Mouse (Mus musculus) heart, adult 11 months (tissue): ENCODE measurements around the gene Ern1.
"Not testable (repeated sequence)": the region's sequence is repeated elsewhere in the genome, so short reads cannot be mapped to it uniquely, and the experiment has no call there.

Experiments used
- DNase-seq: peaks from one replicate; pipeline ENCODE4 v3.0.0; 2022

Ern1 gene

DNA sequence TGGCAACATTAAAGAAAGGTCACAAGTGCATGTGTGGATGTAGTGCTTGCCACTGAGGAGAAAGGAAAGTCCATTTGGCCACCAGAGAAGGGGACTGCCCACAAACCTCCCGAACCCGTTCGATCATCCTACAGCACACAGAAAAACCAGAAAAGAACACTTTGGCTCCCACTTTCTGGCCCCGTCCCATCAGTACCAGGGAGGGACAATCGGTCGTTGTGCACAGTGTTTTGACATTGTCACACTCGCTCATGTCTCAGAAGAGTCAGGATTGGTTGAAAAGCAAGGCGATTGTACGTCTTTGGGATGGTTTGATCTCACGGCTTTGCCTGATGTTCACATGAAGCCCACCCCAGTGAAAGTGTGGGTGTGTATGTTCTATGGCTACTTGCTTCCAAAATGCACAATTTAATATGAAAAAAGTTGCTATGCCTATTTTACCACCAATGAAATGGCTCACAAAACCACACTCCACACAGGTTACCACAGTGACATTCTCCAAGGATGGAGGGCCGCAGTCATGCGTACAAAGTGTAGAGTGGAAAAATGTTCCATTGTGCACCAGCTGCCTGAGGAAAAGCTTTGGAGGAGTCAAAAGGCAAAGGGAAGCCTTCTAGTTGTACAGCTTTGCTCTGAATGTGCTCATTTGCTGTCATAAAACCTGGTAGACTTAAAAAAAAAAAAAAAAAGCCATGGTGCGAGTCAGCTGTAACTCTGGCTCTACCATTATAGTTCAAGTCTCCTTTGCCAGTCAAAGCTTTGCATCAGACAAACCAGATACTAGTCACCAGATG, 15.2 kb upstream of the Ern1 start:
- no peak for DNase-seq

DNA sequence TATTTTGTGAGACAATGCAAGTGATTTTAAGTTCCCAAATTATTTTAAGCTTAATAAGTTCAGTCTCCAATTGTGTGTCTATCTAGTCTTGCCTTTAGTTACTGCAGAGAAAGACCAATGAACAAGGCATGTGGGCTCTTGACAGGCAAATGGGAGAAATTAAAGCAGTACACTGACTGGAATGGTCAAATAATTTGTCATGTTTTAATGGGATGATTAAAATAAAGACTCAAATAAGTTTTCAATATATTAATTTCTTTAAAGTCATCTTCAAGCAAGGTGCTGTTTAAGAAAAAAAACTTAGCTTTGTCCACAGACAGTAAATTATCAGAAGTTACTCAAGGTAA, 14.5 kb upstream of the Ern1 start:
- no peak for DNase-seq

DNA sequence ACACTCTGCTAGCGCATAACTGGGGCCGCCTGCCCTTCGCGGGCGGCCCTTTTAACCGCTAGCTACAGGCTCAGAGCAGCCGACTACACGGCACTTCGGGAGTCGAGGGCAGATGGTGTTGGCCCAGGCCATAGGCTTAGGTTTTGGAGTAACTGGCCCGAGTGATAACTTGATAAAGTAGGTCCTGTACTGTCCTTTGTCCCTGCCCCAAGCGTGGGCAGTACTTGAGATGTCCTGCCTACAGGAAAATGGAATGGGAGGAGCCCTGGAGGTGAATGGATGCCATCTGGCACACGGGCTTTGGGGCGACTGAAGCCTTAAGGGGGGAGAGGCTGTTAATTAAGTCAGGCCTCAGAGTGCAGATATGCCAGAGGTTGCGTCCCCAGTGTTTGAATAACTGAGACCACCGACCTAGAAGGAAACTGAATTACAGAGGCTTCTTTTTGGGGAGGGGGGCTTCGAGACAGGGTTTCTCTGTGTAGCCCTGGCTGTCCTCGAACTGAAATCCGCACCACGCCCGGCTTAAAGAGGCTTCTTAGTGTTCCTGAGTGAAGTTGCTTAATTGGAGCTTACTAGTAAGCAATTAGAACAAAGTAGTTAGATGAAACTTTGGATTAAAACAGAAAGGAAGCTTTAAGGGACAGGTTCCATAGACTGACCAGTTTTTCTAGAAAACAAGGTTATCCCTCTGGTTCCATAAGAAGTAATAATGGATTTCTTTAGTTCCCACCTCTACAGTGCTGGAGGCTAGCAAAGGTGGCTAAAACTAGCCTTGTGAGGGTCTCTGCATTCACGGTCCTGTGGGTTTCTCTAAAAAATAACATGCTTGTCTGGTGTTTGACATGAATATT, 13.9 kb upstream of the Ern1 start:
- peak; percentile 98 for DNase-seq

DNA sequence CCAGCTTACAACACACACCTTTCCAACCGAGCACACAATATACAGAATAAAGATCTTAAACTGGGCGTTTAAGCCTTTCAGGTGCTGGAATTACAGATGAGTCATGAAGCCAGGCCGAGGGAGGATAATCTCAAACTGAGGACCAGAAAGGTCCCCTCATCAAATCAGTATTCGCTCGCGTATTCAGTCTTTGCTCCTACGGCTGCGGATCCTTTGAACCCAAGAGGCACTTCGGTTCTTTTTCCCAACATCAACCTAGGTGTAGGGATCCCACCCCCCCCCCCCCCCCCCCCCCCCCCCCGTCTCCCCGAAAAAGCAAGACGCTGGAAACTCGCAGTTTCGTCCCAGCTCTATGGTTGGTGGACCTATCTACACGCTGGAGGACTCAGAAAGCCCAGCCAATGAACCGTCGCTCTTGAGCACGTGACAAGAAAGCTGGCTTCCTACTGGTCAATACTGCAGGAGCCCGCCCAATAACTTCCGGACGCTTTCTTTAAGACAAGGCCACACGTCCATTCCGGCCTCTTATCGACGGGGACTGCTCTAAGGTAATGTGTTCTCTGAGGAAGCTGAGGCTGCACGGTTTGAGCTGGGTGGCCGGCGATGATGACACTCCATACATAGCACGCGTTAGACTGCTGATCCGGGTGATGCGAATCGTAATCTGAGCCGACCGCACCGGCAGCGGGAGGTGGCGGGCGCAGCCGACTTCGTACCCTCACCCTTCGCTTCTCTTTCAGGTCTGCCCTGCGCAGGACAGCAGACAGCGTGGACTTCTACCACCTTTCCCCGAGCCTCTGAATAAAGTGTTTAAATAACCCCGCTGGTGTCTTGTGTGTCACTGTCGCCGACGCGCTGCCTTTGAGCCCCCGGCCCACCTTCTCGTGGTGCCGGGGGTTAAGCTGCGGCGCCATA, 13.0 kb upstream of the Ern1 start:
- DNase-seq, result peak; percentile 100

DNA sequence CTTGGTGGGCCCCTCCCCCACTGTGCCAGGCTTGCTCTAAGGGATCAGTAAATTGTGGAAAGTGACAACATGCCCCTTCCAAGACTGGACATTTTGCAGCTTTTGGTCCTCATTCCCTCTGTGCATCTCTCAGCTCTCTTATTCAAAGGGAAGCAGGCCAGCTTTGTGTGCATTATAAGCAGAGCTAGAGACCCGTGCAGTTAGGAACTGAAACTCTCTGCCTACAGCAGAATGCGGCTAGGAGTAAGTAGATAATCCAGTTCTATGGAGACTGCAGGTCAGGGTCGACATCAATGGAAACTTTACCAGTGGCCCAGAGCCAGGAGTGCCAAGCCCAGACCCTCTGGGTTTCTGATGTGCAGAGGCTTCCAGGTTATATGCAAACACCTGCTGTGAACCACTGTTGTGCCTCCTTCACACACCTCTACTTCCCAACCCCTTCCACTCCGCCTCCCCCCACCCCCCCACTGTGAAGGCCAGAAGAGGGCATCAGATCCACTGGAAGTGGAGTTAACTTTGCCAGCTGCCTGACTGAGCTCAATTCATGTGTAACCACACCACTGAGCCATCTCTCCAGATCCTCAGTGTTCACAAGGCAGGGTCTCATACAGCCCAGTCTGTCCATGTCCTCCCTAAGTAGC, 11.2 kb upstream of the Ern1 start:
- DNase-seq, result no peak

DNA sequence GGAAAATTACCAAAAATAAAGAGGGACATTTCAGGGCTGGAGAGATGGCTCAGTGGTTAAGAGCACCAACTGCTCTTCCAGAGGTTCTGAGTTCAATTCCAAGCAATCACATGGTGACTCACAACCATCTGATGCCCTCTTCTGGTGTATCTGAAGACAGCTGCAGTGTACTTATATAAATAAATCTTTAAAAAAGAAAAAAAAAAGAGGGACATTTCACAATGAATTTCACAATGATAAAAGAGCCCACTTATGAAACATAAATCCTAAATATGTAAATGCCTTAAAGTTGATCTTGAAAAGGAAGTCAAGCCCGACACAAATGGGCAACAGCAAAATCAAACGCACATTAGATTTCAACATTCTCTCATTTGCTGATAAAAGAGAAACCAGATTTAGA, 10.3 kb upstream of the Ern1 start:
- DNase-seq, result no peak

DNA sequence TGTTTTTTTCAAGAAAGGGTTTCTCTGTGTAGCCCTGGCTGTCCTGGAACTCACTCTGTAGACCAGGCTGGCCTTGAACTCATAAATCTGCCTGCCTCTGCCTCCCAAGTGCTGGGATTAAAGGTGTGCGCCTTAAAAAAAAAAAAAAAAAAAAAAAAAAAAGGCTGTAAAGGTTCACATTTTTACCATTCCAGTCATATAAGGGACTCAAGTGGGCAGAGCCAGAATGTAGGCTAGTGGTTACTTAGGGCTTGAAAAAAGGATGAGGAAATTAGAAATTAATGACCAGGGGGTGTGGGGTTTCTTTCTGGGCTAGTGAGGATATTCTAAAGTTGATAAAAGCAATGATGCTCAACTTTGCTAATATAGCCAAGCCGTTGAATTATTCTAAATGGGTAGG, 9.4 kb upstream of the Ern1 start:
- not testable (repeated sequence) for DNase-seq

DNA sequence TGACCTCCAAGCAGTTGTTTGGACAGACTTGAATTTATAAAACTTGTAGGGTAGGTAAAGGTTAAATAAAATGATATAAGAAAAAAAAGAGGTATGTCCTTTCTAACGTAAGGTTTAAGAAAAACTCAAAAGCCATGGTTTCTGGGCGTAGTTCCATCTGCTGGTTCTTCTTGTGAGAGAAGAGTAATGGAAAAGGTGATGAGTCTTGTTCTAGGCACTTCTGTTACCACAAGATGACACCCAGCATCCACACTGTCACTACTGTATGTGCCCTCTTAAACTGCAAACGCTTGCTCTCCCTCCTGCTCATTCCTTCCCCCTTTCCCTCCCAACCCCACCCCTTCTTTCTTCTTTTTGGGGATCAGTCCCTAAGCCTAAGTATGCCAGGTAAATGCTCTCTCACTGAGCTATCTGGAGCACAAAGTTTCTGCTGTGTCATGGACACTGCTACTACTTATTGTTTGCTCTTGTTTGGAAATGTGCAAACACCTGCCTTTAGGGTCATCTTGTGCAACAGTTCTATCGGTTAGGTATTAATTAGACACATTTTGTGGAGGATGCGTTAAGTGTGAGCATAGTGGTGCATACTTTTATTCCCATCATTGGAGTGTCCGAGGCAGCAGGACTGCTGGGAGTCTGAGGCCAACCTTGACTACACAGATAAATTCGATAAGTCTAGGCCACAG, 5.5 kb upstream of the Ern1 start:
- DNase-seq, result no peak

DNA sequence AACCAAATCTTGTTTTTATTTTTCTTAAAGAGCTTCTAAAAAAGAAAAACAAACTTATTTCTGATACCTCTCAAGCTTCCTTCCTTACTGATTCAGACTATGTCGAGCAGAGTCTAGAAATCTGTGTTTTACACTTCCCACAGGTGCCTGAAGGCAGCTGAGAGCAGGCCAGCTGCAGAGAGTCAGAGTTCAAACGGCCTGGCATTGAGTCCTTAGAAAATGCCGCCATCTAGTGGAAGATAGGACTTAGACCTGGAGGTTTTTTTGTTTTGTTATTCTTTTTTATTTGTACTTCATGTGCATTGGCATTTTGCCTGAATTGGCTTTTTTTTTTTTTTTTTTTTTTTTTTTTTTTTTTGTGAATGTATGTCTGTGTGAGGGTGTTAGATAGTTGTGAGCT, 3.7 kb upstream of the Ern1 start:
- no peak for DNase-seq

DNA sequence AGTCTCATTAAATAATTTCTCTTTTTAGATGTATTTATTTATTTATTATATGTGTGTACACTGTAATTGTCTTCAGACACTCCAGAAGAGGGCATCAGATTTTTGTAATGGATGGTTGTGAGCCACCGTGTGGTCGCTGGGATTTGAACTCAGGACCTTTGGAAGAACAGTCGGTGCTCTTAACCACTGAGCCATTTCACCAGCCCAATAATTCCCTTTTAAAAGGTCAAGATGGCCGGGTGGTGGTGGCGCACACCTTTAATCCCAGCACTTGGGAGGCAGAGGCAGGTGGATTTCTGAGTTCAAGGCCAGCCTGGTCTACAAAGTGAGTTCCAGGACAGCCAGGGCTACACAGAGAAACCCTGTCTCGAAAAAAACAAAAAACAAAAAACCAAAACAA, 2.9 kb upstream of the Ern1 start:
- DNase-seq, result not testable (repeated sequence)

DNA sequence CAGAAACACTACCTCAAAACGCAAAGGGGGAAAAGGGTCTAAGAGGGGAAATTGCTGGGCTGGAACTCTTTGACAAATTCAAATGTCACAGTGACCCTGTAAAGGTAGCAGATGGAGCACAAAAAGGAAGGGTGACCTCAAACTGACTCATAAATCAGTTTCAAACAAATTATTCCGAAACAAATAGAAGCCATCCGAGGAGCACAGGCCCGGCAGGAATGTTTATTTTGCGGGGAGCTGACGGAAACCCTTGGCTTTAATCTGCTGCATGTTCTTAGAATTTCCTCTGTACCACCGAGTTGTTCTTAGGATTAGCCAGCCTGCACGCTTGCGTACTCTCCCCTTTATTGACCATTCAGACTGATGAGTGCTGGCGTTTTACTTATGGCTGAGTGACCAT, 2.4 kb upstream of the Ern1 start:
- DNase-seq, result no peak

DNA sequence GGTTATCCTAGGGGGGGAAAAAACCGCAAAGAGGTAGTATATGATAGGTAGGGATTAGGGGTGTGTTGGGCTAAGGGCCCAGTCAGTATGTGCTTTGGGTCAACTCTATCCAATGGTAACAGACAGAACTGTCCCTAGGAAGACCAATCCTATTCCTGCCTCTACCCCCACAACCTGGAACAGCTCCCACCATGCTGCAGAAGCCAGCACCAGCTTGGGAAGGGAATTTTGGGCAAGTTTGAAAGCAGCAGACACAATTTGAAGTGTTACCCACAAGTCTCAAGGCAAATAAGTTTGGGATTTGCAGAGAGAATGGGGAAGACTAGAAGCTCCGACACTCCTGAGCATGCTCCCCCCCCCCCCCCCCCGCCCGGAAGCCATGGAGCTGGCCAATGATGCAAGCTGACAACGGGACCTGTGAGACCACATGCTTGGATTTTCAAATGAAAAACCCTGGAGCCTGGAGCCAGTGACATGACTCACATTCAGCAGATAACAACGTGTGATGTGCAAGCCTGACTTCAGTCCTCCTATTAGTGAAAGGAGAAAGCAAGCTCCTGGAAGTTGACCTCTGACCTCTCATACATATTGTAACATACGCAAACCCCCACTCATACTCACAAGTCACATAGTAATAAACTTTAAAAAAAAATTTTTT, 1.5 kb upstream of the Ern1 start:
- DNase-seq, result no peak

DNA sequence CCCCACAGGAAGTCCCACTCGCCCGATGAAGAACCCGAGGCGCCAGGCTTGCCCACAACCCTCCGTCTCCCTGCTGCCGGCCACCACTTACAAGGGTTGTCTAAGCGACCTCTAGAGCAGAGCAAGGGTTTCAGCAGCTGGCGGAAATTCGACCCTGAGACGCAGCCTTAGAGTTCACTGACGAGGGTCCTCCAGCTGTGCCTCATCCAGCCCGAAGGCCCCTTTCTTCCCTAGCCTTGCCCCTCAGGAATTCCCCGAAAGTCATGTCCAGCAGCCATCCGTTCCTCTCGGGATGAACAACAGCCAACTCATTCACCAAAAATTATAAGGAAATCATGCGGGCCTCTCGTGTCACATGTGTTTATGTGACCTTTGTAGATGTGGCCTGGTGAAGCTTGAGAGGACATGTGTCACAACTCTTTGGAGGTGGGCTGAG, 492 bp upstream of the Ern1 start:
- no peak for DNase-seq

DNA sequence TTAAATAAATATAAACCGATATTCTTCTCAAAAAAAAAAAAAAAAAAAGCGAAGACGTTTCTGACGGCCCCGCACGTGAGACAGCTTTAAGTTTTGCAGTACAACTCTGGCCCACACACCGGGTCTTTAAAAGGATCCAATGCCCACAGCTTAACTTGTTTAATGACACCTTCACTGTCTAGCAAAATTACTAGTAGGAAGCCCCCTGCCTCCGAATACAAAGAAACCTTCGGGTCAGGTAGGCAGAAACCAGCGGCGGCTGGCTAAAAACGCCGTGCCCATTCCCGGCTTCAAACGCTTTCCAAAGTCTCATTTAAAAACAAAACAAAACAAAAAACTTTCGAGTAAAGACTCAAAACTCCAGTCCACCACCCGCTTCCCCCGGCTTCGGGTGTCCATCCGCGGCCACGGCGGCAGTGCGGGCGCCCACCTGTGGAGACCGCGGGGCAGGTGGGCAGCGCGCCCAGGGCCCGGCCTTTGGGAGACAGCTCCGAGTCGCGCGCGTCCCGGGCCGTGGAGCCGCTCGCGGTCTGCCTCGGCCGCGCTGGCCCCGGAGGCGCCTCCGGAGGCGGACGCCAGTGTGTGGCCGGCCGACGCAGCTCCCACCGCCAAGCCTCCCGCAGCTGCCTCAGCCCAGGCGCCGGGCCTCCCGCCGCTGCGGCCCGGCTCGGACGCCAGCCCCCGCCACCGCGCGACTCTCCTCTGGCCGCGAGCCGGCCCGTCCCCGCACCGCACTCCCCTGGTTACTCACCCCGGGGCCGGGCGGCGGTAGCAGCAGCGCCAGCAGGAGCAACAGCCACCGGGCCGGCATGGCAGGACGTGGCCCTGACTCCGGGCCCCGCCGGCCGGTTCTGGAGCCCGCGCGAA, 553 bp downstream of the Ern1 start:
- no peak for DNase-seq

DNA sequence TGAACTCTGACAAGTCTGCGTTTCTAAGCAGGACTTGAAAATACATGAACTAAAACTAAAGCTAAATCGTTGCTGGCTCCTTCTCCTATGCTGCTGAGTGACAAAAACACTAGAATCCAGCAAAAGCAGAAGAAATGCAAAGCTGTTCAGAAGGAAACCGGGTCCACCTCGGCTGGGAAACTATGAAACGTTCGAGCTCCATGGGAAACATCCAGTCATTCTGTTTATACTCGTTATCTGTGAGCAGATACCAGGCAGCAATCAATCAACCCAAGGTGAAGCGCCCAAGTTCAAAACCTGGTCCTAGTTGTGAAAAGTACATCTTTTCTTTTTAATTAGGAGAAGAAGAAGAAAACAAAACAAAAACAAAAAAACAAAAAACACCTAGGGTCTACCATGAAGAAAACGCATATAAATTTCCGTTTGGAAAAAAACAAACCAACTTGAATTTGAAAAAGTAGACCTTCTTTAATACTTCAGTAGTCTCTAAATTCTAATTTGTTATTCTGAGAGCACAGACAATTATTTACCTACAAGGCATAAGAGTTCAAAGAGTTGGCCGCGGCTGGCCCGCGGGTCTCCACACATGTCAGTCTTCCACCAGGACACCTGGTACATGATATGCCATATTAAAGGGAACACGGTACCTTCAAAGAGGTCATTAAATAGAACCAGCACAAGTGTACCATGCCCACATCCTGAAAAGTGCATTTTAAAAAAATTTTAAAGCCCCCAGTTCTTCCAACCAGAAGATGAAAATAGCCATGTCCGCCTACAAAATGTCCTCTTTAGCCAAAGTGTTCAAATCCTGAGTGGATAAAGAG, 1.4 kb downstream of the Ern1 start:
- DNase-seq, result no peak

DNA sequence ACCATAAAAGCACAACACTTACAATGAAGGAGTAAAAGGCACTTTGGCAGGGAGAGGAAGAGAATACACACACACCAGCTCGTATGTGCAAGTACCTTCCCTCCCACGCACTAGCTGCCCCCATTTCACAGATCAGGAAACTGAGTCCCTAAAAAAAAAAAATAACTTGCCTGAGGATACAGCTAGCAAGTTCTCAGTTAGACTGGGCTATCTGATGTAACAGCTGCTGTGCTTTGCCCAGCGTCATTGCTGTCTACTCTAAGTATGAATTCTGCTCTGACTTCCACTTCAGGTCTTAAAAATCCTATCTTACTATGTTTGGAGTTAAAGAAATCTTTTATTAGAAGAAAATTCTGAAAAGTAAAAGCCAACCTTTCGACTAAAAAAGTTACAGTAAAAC, 2.0 kb downstream of the Ern1 start:
- DNase-seq, result no peak

DNA sequence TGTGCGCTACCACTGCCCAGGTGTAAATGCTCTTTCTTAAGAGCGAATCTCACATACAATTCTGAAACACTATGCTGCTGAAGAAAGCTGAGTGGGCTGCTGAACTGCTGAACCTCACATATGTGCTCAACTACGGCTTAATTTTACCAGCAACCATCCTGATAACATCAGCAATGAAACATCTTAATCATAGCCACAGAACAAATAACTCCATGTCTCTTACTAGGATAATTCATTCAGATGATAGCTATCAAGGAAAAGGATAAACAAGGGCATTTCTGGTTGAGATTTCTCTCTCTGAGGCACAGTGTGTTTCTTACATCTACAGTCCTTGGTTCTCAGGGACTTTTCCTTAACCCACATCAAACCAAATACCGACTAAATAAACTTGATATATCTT, 2.8 kb downstream of the Ern1 start:
- DNase-seq, result no peak

DNA sequence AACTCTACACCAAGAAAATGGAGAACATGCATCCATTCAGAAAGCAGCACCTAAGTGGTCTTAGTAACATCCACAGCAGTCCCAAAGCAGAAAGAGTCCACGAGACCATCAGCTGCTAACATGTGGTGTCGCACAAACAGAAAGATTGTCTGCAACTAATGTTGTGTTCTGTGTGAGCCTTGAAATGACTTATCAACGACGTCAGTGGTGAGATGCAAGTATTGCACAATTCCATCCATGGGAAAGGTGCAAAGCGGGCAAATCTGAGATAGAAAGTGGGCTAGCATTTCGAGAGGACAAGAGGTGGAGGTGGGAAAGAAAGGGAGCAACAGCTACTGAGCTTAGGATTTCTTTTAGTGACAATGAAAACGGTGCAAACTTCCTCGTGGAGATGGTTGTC, 4.8 kb downstream of the Ern1 start:
- DNase-seq, result no peak

DNA sequence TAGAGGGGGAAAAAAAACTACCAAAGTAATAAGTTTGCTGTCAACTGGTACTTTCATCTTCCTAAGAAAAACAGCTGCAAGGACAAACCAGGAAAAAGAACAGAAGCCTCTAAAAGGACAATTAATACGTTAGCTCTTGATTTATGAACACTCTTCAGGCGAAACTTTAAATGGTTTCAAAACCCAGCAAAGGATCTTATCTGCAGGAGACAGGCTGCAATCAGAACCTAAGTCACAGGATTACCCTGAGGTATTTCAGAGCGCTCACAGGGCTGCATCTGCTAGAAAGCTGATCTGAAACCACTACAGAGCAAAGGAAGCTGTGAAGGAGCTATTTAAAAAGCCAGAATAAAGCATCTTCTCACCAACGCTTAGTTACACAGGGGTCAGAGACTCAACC, 6.0 kb downstream of the Ern1 start:
- DNase-seq, result no peak

DNA sequence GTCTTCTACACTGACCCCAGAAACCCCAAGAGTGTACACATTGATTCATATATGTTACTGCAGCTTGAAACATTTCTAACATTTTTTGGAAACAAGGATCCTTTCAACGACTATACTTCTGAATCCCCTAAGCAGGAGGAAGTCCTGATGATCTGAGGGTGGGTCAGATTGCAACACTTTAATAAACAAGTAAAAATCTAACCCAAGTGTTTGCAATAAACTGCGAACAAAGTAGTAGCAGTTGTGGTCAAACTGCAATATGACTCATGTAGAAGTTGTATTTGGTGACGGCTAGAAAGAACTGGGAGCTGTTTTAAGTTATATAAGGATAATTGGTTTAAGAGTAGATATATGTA, 7.1 kb downstream of the Ern1 start:
- DNase-seq, result no peak
